Mouse (Mus musculus) hindbrain, embryonic 16.5 days (tissue): ENCODE measurements around the gene Map4k1. TPM values are rescaled to one million over a fixed set of nuclear protein-coding genes. Genes with fewer than 3 reads are reported as not detected.

Source experiments
- ATAC-seq: fragments of 200-750 bp; cut with Nextera tagmentation; 2 replicates; pipeline ENCODE4 v1.8.0; 2017; ENCODE audit warnings: moderate TSS enrichment, moderate library complexity
- H3K27ac ChIP-seq: fragments of 300-500 bp; sonication (generic); 2 replicates; pipeline ENCODE4 v1.5.1; 2014; ENCODE audit warnings: low read depth, mild to moderate bottlenecking, control low read depth, low read length, moderate library complexity
- H3K27me3 ChIP-seq: fragments of 300-500 bp; sonication (generic); replicated peaks from 2 replicates; pipeline ENCODE4 v1.6.1; 2014; ENCODE audit warnings: low read length; ENCODE audit not compliant: control insufficient read depth, insufficient read depth
- H3K36me3 ChIP-seq: fragments of 300-500 bp; sonication (generic); 2 replicates; pipeline ENCODE4 v1.6.1; 2014; ENCODE audit warnings: mild to moderate bottlenecking, low read length, moderate library complexity, mixed read lengths; ENCODE audit not compliant: control insufficient read depth, insufficient read depth
- H3K4me1 ChIP-seq: fragments of 300-500 bp; sonication (generic); 2 replicates; pipeline ENCODE4 v1.6.1; 2014; ENCODE audit warnings: low read depth, low read length; ENCODE audit not compliant: control insufficient read depth, insufficient read depth
- H3K4me2 ChIP-seq: fragments of 300-500 bp; sonication (generic); 2 replicates; pipeline ENCODE4 v1.6.1; 2014; ENCODE audit warnings: mild to moderate bottlenecking, low read length, control low read depth, moderate library complexity
- H3K4me3 ChIP-seq: fragments of 300-500 bp; sonication (generic); 2 replicates; pipeline ENCODE4 v1.5.1; 2014; ENCODE audit warnings: mild to moderate bottlenecking, low read length, control low read depth, moderate library complexity
- H3K9ac ChIP-seq: fragments of 300-500 bp; sonication (generic); 2 replicates; pipeline ENCODE4 v1.6.1; 2014; ENCODE audit warnings: low read depth, mild to moderate bottlenecking, control low read depth, low read length, moderate library complexity
- H3K9me3 ChIP-seq: fragments of 300-500 bp; sonication (generic); 2 replicates; pipeline ENCODE4 v1.6.1; 2014; ENCODE audit warnings: mild to moderate bottlenecking, low read length, moderate library complexity; ENCODE audit not compliant: control insufficient read depth
- WGBS: fragments of 180-500 bp; shearing (Covaris S2); extraction: QIAGEN DNeasy Blood & Tissue Kit; methylation state at CpG from one replicate; pipeline ENCODE4 v1.1.7; 2014; 5-methylcytosine and 5-hydroxymethylcytosine counted together
- polyA plus RNA-seq: library from polyadenylated mRNA; unstranded; fragments of >200 nt; fragmentation: Nextera tagmentation; extraction: Ambion mirVana; gene quantifications from 2 replicates; pipeline ENCODE4 v1.2.1, GENCODE M21; 2015

Gene Map4k1
- polyA plus RNA-seq, 1 experiment from 2014 or later, result 13.8 TPM

DNA sequence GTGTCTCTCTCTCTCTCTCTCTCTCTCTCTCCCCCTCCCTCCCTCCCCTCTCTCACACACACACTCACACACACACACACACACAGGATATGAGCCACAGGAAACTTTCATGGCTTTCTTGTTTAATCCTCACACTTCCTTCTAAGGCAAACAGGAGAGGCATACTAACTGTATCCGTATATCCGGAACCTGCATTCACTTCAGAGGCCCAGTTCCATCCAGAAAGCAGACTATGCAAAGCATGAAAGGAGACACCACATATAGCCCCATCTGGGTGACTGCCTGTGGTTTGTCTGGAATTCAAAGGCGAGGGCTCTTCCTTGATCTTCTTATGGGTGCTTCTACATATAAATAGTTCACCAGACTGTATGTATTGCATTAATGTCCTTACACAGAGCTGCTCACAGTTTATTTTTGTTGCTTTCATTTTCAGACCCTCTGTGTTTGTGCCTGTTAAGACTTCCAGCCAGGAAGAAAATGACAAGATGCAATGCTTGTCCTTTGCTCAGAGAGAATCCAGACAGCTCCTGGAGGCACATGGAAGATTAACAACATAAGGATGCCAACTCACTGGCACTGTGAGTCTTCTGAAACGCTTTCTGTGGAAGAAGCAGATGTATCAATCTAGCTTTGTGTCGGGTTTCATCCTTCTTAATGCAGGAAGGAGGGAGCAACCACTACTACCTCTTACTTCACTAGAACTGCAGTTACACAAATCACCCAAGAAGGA, 38.2 kb upstream of the Map4k1 start:
- no peak for ATAC-seq
- Histone ChIP-seq H3K4me2 (no peak overlapping the region), H3K9me3 (no peaks in the 10 kb centered on the region), H3K36me3 (no peaks in the 10 kb centered on the region), H3K9ac (no peak overlapping the region), H3K27ac (peak overlapping the region; percentile 37; the same call in 1 of the 2 replicates), H3K4me3 (no peak overlapping the region), H3K27me3 (no peaks in the 10 kb centered on the region), H3K4me1 (peaks cover 3% of the 10 kb centered on the region; the same call in 1 of the 2 replicates)
- WGBS, result 81% methylated on average over 5 of the region's 5 CpGs

GRCm38 (mm10) chr7:28944756-28945415, 37.0 kb upstream of the Map4k1 start:
- no peak; the same call in 1 of the 2 replicates for ATAC-seq
- Histone ChIP-seq H3K4me2 (no peak overlapping the region), H3K27ac (peak overlapping the region; percentile 31; the same call in 1 of the 2 replicates), H3K4me1 (no peaks in the 10 kb centered on the region), H3K4me3 (no peak overlapping the region), H3K9ac (no peak overlapping the region), H3K36me3 (no peaks in the 10 kb centered on the region), H3K27me3 (no peaks in the 10 kb centered on the region), H3K9me3 (no peaks in the 10 kb centered on the region)
- WGBS, result 54% methylated on average over 6 of the region's 6 CpGs

DNA sequence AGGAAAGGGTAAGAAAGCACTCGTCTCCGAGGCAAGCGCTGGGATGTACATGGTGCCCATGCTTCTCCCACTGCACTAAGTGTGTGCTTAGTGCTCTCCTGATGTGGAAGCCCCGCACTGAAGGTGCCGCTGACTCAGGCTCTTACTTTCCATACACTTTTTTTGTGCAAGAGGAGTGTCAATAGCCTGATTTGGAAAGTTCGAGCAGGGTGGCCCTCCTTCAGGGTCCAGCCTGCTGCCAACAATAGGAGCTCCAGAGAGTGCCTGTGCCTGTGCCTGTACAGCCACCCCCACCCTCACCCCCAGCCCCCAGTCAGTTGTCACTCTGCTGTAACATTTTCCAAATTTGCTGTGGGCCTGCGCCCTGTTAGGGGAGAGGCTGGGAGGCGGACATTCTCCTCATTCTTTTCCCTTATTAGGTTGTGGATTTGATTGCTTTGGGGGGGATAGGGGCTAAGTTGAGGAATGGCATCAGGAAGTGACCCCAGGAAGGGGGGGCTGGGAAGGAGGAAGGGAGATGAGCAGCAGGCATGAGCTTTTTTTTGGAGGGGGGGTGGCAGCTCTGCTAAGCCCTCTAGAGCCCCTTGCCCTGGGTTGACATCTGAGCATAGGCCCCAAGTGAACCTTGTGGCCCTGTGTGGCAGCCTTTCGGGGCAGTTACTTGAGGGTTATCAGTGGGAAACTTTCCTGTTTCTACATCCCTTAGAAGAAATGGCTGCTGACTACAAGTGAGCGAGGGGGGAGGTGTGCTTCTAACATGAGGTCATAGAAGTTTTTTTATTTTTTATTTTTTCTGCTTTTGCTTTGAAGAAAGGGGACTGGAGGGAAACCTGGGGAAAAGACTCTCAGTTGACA, 36.2 kb upstream of the Map4k1 start:
- no peak for ATAC-seq
- Histone ChIP-seq H3K9me3 (no peaks in the 10 kb centered on the region), H3K36me3 (no peaks in the 10 kb centered on the region), H3K9ac (no peak overlapping the region), H3K27ac (peak overlapping the region; percentile 31), H3K27me3 (no peaks in the 10 kb centered on the region), H3K4me2 (no peak overlapping the region), H3K4me1 (no peaks in the 10 kb centered on the region), H3K4me3 (no peak overlapping the region)
- WGBS, result 51% methylated on average over 10 of the region's 10 CpGs

DNA sequence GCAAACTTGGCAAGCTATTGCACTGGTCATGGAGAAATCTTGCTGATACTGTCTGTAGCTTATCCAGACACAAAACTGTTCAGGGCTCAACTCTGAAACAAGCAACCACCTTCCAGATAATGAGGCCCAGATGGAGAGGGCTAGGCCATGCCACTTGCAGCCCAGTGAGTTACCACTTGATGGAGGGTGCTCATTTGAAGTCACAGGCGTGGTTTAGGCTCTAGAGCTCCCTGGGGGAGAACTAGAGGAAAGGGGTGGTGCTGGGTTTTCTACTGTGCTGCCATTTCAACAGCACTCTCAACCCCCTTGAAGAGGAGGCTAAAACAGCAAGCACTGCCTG, 35.6 kb upstream of the Map4k1 start:
- no peak overlapping the region for H3K27ac ChIP-seq
- H3K36me3 ChIP-seq, result no peaks in the 10 kb centered on the region
- no peak overlapping the region for H3K4me3 ChIP-seq
- H3K4me1 ChIP-seq, result no peaks in the 10 kb centered on the region
- no peaks in the 10 kb centered on the region for H3K27me3 ChIP-seq
- no peak overlapping the region for H3K9ac ChIP-seq
- WGBS, result 59% methylated on average over 1 of the region's 1 CpGs
- H3K9me3 ChIP-seq, result no peaks in the 10 kb centered on the region
- no peak for ATAC-seq
- no peak overlapping the region for H3K4me2 ChIP-seq

DNA sequence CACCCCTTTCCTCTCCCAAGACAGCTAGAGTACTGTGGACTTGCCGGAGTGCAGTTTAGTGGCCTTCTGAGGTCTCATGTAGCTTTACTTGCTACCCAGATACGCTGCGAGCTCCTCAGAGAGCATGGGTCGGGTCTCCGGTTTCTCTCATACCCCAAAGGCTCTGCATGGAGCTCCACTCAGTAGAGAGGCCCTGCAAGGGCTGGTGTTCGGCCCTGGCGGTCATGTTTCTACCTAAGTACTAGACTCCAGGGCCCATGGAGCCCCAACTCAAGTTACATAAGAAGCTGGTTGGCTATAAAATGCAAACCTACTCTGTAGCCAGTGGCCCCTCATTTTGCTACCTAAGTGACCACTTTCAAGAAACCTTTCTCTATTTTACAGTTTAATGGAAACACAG, 33.1 kb upstream of the Map4k1 start:
- H3K36me3 ChIP-seq, result no peaks in the 10 kb centered on the region
- H3K27ac ChIP-seq, result no peak overlapping the region
- no peaks in the 10 kb centered on the region for H3K9me3 ChIP-seq
- 95% methylated on average over 7 of the region's 7 CpGs for WGBS
- peaks cover 6% of the 10 kb centered on the region for H3K4me1 ChIP-seq
- no peak for ATAC-seq
- no peak overlapping the region for H3K9ac ChIP-seq
- H3K4me2 ChIP-seq, result no peak overlapping the region
- no peaks in the 10 kb centered on the region for H3K27me3 ChIP-seq
- H3K4me3 ChIP-seq, result no peak overlapping the region

- no peak for ATAC-seq
Measured at GRCm38 (mm10) chr7:28949298-28949697, 32.6 kb upstream of the Map4k1 start.

GRCm38 (mm10) chr7:28950346-28951037, 31.4 kb upstream of the Map4k1 start:
- Histone ChIP-seq H3K27ac (no peak overlapping the region), H3K4me3 (no peak overlapping the region), H3K9ac (no peak overlapping the region), H3K4me1 (peaks cover 7% of the 10 kb centered on the region), H3K36me3 (no peaks in the 10 kb centered on the region), H3K4me2 (no peak overlapping the region), H3K9me3 (no peaks in the 10 kb centered on the region), H3K27me3 (no peaks in the 10 kb centered on the region)
- ATAC-seq, result no peak
- 92% methylated on average over 10 of the region's 10 CpGs for WGBS

More at GRCm38 (mm10) chr7:28949298-28949697, 32.6 kb upstream of the Map4k1 start:
- 84% methylated on average over 2 of the region's 2 CpGs for WGBS
- Histone ChIP-seq H3K36me3 (no peaks in the 10 kb centered on the region), H3K27ac (no peak overlapping the region), H3K4me2 (no peak overlapping the region), H3K9me3 (no peaks in the 10 kb centered on the region), H3K4me3 (no peak overlapping the region), H3K27me3 (no peaks in the 10 kb centered on the region), H3K4me1 (peaks cover 7% of the 10 kb centered on the region), H3K9ac (no peak overlapping the region)

- no peak overlapping the region for H3K4me3 ChIP-seq
- H3K27ac ChIP-seq, result no peak overlapping the region
- no peak overlapping the region for H3K4me2 ChIP-seq
- no peaks in the 10 kb centered on the region for H3K9me3 ChIP-seq
- H3K4me1 ChIP-seq, result peaks cover 7% of the 10 kb centered on the region
- 88% methylated on average over 2 of the region's 2 CpGs for WGBS
- no peaks in the 10 kb centered on the region for H3K27me3 ChIP-seq
- H3K9ac ChIP-seq, result no peak overlapping the region
- no peaks in the 10 kb centered on the region for H3K36me3 ChIP-seq
- no peak for ATAC-seq
Measured at GRCm38 (mm10) chr7:28951764-28952163, 30.1 kb upstream of the Map4k1 start.
